Mouse (Mus musculus): ENCODE results near the gene Cnot1. TPM values are rescaled to one million over a fixed set of nuclear protein-coding genes. Genes with fewer than 3 reads are reported as not detected.

Cnot1 gene
- polyA plus RNA-seq, 1 experiment from 2014 or later: 16.0 TPM

DNA sequence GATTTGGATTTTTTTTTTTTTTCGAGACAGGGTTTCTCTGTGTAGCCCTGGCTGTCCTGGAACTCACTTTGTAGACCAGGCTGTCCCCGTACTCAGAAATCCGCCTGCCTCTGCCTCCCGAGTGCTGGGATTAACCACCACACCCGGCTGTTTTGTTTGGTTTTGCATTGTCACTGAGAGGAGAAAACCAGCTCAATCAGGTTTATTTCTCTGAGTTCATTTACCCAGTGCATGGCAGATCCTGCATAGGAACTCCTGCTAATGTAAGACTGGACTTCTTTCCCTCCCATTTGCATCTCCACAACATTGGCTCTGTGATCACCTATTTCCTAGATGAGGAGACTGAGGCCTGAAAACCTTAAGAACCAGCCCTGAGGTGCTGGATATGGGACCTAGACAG is 14.8 kb upstream of the Cnot1 start:
- Histone ChIP-seq H3K27ac (ENCODE audit: low read depth) (peak overlapping the region; percentile 49; the same call in 1 of the 2 replicates), H3K4me3 (ENCODE audit: low read depth, low read length) (no peak overlapping the region), H3K36me3 (replicated peaks; ENCODE audit: insufficient read depth, low read length) (no peaks in the 10 kb centered on the region), H3K9me3 (ENCODE audit: low read length) (no peaks in the 10 kb centered on the region), H3K9ac (replicated peaks) (no peak overlapping the region), H3K4me2 (ENCODE audit: low read depth, low read length) (no peak overlapping the region), H3K4me1 (ENCODE audit: insufficient read depth) (no peaks in the 10 kb centered on the region), H3K27me3 (ENCODE audit: insufficient read depth, low read length) (no peaks in the 10 kb centered on the region)
- DNase-seq: no peak
- ATAC-seq: no peak
- 68% methylated on average over 5 of the region's 5 CpGs for WGBS (ENCODE audit: insufficient replicate concordance)
- no peak for TF ChIP-seq CTCF (IDR thresholded peaks at IDR 0.05; ENCODE audit: low read depth)
- TF ChIP-seq EP300 (IDR thresholded peaks at IDR 0.05; ENCODE audit: low read depth): no peak

DNA sequence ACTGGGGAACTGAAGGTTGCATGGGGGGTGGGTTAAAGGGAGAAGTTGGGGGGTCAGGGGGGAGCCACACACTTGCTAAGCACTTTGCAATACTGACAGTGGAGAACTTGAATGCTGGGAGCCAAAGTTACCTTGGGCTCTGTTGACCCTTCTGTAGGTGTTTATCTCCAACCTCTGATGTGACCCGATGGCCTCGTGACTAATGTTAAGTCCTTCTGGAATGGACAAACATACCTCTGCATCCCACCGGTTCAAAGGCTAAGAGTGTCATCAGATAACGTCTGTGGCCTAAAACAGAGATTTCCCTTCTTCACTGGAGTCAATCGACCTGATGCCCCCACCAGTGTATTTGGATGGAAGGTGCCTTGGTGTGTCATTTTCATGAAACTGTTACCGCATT is 14.0 kb upstream of the Cnot1 start:
- H3K4me1 ChIP-seq (ENCODE audit: insufficient read depth): no peaks in the 10 kb centered on the region
- no peaks in the 10 kb centered on the region for H3K9me3 ChIP-seq (ENCODE audit: low read length)
- no peak overlapping the region for H3K4me2 ChIP-seq (ENCODE audit: low read depth, low read length)
- no peak overlapping the region for H3K4me3 ChIP-seq (ENCODE audit: low read depth, low read length)
- TF ChIP-seq CTCF (IDR thresholded peaks at IDR 0.05; ENCODE audit: low read depth) (no peak), EP300 (IDR thresholded peaks at IDR 0.05; ENCODE audit: low read depth) (no peak)
- ATAC-seq: peak; percentile 92
- H3K27ac ChIP-seq (ENCODE audit: low read depth): peak overlapping the region; percentile 58
- 60% methylated on average over 6 of the region's 6 CpGs for WGBS (ENCODE audit: insufficient replicate concordance)
- H3K9ac ChIP-seq (replicated peaks): no peak overlapping the region
- DNase-seq: no peak
- H3K27me3 ChIP-seq (ENCODE audit: insufficient read depth, low read length): no peaks in the 10 kb centered on the region
- H3K36me3 ChIP-seq (replicated peaks; ENCODE audit: insufficient read depth, low read length): no peaks in the 10 kb centered on the region

DNA sequence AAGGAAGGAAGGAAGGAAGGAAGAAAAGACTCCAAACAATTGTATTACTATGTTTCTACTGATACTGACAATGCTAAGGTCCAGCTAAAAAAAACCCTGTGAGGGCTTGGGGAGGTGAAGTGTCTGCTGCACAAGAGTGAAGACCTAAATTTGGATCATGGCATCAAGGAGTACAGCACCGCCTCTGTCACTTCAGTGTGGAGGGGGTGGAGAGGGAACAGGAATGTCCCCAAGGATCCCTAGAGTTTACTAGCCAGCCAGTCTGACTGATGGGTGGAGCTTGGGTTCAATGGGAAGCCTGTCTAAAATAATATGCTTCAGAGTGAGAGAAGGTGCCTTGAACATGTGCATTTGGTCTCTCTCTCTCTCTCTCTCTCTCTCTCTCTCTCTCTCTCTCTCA is 10.9 kb upstream of the Cnot1 start:
- no peak for TF ChIP-seq CTCF (IDR thresholded peaks at IDR 0.05; ENCODE audit: low read depth)
- TF ChIP-seq EP300 (IDR thresholded peaks at IDR 0.05; ENCODE audit: low read depth): no peak
- no peak for ATAC-seq
- H3K36me3 ChIP-seq (replicated peaks; ENCODE audit: insufficient read depth, low read length): no peaks in the 10 kb centered on the region

GRCm38 (mm10) chr8:95817597-95817996 is 10.3 kb upstream of the Cnot1 start:
- TF ChIP-seq EP300 (IDR thresholded peaks at IDR 0.05; ENCODE audit: low read depth) (no peak), CTCF (IDR thresholded peaks at IDR 0.05; ENCODE audit: low read depth) (no peak)
- 79% methylated on average over 3 of the region's 3 CpGs for WGBS (ENCODE audit: insufficient replicate concordance)
- H3K9me3 ChIP-seq (ENCODE audit: low read length): no peaks in the 10 kb centered on the region
- DNase-seq (no peak), ATAC-seq (no peak)
- no peak overlapping the region for H3K4me2 ChIP-seq (ENCODE audit: low read depth, low read length)
- H3K4me1 ChIP-seq (ENCODE audit: insufficient read depth): no peaks in the 10 kb centered on the region
- no peak overlapping the region for H3K4me3 ChIP-seq (ENCODE audit: low read depth, low read length)
- H3K27ac ChIP-seq (ENCODE audit: low read depth): no peak overlapping the region
- no peaks in the 10 kb centered on the region for H3K36me3 ChIP-seq (replicated peaks; ENCODE audit: insufficient read depth, low read length)
- H3K9ac ChIP-seq (replicated peaks): no peak overlapping the region
- H3K27me3 ChIP-seq (ENCODE audit: insufficient read depth, low read length): no peaks in the 10 kb centered on the region

More for the DNA sequence above, 10.9 kb upstream of the Cnot1 start:
- Histone ChIP-seq H3K9me3 (ENCODE audit: low read length) (no peaks in the 10 kb centered on the region), H3K9ac (replicated peaks) (no peak overlapping the region), H3K27ac (ENCODE audit: low read depth) (no peak overlapping the region), H3K4me2 (ENCODE audit: low read depth, low read length) (no peak overlapping the region), H3K27me3 (ENCODE audit: insufficient read depth, low read length) (no peaks in the 10 kb centered on the region), H3K4me3 (ENCODE audit: low read depth, low read length) (no peak overlapping the region), H3K4me1 (ENCODE audit: insufficient read depth) (no peaks in the 10 kb centered on the region)
- 59% methylated on average over 1 of the region's 1 CpGs for WGBS (ENCODE audit: insufficient replicate concordance)
- DNase-seq: no peak

- DNase-seq (no peak), ATAC-seq (no peak)
- WGBS (ENCODE audit: insufficient replicate concordance): 56% methylated on average over 6 of the region's 6 CpGs
- H3K9ac ChIP-seq (replicated peaks): no peak overlapping the region
- no peak for TF ChIP-seq EP300 (IDR thresholded peaks at IDR 0.05; ENCODE audit: low read depth)
- TF ChIP-seq CTCF (IDR thresholded peaks at IDR 0.05; ENCODE audit: low read depth): no peak
- H3K4me2 ChIP-seq (ENCODE audit: low read depth, low read length): no peak overlapping the region
- no peak overlapping the region for H3K4me3 ChIP-seq (ENCODE audit: low read depth, low read length)
- no peaks in the 10 kb centered on the region for H3K36me3 ChIP-seq (replicated peaks; ENCODE audit: insufficient read depth, low read length)
- no peak overlapping the region for H3K27ac ChIP-seq (ENCODE audit: low read depth)
- H3K9me3 ChIP-seq (ENCODE audit: low read length): no peaks in the 10 kb centered on the region
- H3K27me3 ChIP-seq (ENCODE audit: insufficient read depth, low read length): no peaks in the 10 kb centered on the region
- H3K4me1 ChIP-seq (ENCODE audit: insufficient read depth): no peaks in the 10 kb centered on the region
Measured at GRCm38 (mm10) chr8:95816044-95816708, 8.9 kb upstream of the Cnot1 start.

DNA sequence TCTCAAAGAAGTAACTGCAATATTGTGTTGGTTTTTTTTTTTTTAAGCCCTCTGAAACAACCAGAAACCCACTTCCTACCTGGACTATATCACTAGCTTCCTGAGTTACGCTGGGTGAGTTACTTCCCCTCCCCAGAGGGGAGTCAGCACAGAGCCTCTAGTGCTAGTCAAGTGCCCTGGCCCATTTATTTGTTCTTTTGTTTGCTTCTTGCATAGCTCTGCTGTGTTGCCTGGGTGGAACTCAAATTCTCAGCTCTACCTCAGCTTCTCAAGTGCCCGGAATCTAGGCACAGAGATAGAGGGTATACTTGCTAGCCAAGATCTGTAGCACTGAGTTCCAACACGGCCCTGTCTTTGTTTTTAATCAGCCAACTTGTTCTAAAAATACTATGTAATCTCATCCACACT is 2.9 kb upstream of the Cnot1 start:
- H3K36me3 ChIP-seq (replicated peaks; ENCODE audit: insufficient read depth, low read length): no peaks in the 10 kb centered on the region
- no peak overlapping the region for H3K4me2 ChIP-seq (ENCODE audit: low read depth, low read length)
- no peaks in the 10 kb centered on the region for H3K9me3 ChIP-seq (ENCODE audit: low read length)
- DNase-seq (no peak), ATAC-seq (no peak)
- no peak for TF ChIP-seq EP300 (IDR thresholded peaks at IDR 0.05; ENCODE audit: low read depth)
- no peak for TF ChIP-seq CTCF (IDR thresholded peaks at IDR 0.05; ENCODE audit: low read depth)
- H3K27ac ChIP-seq (ENCODE audit: low read depth): no peak overlapping the region
- H3K9ac ChIP-seq (replicated peaks): no peak overlapping the region
- peaks cover 15% of the 10 kb centered on the region; the same call in 1 of the 2 replicates for H3K4me1 ChIP-seq (ENCODE audit: insufficient read depth)
- no peak overlapping the region for H3K4me3 ChIP-seq (ENCODE audit: low read depth, low read length)
- WGBS (ENCODE audit: insufficient replicate concordance): 38% methylated on average over 3 of the region's 3 CpGs
- H3K27me3 ChIP-seq (ENCODE audit: insufficient read depth, low read length): no peaks in the 10 kb centered on the region
